Mouse (Mus musculus) cerebellum, adult 11-12 months (tissue): ENCODE data around the gene Plcb4.
A peak's percentile ranks its signal among the peaks of the same experiment; 100 is the strongest.
"Not testable (repeated sequence)": the region's sequence is repeated elsewhere in the genome, so short reads cannot be mapped to it uniquely, and the experiment has no call there.

ENCODE experiments used
- DNase-seq: peaks from one replicate; pipeline ENCODE4 v3.0.0; 2022

The Plcb4 gene

GRCm38 (mm10) chr2:135898025-135898424, 239.2 kb downstream of the Plcb4 start:
- no peak for DNase-seq

GRCm38 (mm10) chr2:135899931-135900330, 241.1 kb downstream of the Plcb4 start:
- not testable (repeated sequence) for DNase-seq

GRCm38 (mm10) chr2:135901015-135901414, 242.2 kb downstream of the Plcb4 start:
- no peak for DNase-seq

- DNase-seq, result no peak
These were observed 245.5 kb downstream of the Plcb4 start for GRCm38 (mm10) chr2:135904262-135904661.

GRCm38 (mm10) chr2:135904791-135905190, 246.0 kb downstream of the Plcb4 start:
- no peak for DNase-seq

DNA sequence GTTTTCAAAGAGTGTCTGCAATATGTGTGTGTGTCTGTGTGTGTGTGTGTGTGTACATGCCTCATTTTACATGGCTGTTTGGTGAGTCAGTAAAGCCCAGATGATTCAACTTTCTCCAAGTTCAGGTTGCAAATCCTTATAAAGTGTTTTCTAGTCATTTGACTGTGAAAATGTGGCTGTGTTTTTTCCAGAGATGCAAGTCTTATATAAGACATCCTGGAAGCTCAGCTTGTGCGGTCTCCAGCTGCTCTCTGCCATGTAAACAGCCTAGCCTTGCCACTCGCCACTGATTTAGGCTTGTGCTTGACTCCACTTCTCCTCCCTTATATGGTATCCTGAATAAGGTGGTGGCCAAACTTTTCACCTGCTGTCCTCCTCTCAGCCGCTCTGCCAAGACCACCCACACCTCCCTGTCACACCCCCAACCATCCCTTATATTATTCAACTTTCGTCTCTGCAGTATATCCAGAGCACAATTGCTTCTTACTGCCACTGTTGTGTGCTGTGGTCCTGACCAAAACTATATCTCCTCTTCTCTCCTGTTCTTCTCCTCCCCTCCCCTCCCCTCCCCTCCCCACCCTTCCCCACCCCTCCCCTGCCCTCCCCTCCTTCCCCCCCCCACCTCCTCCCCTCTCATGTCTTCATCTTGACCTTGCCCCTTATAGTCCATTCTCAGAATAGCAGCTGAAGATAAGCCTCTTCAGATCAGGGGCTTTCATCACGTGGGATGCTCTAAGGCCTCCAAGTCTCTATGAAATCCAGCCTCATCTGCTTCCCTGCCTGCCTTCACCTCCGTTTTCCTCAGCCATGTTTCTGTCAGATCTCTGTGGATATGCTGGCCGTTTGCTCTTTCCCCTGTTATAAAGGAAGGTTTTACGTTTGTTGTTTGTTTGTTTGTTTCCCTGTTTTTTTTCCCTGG, 255.8 kb downstream of the Plcb4 start:
- peak; percentile 51 for DNase-seq

GRCm38 (mm10) chr2:135915928-135916327, 257.1 kb downstream of the Plcb4 start:
- DNase-seq, result no peak

DNA sequence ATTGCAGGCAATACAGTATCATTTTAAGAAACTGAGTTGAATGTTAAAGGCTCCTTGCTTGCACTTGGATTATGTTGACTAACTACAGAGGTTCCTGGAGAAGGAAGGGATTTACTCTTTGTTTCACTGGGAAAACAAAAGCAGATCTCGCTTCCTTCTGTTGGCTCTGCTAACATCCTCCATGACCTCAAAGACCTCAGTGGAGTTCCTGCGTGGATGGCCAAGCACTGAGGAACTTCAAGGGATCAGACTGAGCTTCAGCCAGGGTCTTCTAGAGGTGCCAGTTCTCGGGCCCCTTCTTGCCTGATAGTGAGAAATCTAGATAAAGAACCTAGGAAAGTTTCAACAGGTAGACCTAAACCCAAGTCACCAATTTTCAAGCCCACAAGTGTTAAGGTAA, 258.2 kb downstream of the Plcb4 start:
- no peak for DNase-seq

GRCm38 (mm10) chr2:135918116-135918515, 259.3 kb downstream of the Plcb4 start:
- no peak for DNase-seq

- no peak for DNase-seq
These were observed 260.8 kb downstream of the Plcb4 start for GRCm38 (mm10) chr2:135919641-135920040.

DNA sequence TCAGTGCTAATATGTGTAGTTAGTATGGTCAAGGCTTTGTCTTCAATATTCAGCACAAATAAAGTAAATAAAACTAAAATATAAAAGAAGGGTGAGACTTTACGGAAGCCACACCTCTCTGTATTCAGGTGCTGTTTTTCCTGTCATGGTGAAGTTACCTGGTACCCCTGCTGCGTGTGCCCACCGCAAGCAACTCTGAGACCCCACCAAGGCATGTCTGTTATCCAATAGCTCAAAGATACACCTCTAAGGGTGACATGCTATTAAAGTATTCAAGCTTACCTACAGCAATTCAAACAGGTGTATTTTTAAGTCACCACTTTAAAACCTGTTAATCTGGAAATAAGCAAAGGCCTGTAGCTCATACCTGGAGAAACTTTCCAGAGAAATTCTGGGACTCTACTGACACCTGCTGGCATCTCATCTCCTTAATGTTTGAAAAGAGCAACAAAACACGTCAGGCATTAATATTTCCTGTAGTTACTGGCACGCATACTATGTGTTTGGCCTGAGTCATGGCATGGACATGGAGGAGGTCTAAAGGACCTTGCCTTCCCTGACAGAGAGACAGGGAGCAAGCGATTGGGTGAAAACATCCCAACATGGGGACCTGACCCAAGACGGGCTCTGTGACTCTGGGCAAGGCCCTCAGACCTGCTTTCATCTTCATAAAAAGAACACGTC, 268.0 kb downstream of the Plcb4 start:
- DNase-seq, result peak; percentile 69

DNA sequence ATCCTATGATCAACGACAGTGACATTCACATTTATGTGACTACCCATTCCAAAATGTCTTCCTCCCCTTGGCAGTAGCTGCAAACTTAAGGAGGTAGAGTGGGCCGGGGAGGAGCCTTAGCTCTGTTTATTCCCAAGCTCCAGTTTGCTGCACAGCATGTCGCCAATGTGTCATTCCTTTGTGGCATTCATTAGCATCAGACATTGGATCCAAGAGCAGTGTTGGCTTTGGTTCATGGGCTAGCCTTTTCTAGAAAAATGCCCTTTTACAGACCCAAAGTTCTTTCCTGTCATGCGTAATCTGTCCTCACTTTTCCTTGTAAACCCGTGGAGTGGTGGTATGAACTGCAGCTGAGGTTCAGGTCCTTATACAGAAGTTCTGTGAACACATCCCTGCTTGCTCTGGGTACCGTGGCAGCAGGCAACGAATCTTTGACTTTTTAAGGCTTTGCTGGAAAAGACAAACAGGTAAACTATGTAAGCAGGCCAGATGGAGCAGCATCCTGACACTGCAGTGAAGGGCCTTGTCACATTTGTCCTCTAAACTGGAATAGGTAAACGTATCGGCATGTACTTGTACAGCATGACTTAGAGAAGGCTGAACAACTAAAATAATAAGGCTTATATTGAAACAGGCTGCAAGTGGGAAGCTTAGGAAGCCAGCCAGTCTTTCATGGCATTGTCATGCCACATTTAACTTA, 270.4 kb downstream of the Plcb4 start:
- DNase-seq, result peak; percentile 81

- no peak for DNase-seq
These were observed 271.9 kb downstream of the Plcb4 start for GRCm38 (mm10) chr2:135930696-135931095.

- no peak for DNase-seq
These were observed 273.8 kb downstream of the Plcb4 start for GRCm38 (mm10) chr2:135932569-135932968.

GRCm38 (mm10) chr2:135936376-135936775, 277.6 kb downstream of the Plcb4 start:
- DNase-seq, result peak; percentile 40

DNA sequence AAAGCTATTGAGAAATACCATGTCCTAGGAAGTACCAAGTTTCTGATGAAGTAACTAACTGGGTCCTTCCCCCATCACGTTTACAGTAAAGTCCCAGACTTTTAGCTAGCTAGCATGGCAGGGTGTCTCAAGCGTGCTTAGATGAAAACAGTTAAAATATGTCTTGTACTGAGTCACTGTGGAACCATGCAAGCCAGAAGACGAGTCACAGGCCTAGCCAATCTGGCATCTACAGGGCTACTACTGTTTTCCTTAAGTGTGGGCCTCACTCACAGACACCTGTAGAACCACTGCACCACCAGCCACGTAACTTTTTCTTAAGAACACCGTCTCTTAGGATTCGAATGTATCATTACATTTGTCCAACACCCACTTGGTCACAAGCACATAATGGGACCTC, 278.8 kb downstream of the Plcb4 start:
- DNase-seq, result no peak

DNA sequence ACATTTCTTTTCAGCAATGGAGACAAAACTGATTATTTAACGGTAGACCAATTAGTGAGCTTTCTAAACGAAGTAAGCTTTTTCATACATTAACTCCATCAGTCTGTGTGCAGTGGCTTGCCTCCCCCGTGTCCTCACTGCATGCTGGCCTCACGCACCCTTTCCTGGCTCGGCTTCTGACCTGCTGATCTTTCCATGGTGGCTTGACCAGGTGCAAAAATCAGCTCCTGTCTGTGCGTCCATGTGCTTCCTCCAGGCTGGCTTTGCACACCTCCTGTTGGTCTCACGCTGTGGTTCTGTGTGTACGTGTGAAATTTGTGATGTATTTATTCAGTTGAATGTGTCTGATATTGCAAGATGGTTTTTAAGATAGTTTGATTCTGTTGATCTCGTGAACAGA, 281.1 kb downstream of the Plcb4 start:
- peak; percentile 74 for DNase-seq

GRCm38 (mm10) chr2:135947839-135948238, 289.0 kb downstream of the Plcb4 start:
- peak; percentile 39 for DNase-seq

- DNase-seq, result no peak
These were observed 296.1 kb downstream of the Plcb4 start for GRCm38 (mm10) chr2:135954760-135955548.

DNA sequence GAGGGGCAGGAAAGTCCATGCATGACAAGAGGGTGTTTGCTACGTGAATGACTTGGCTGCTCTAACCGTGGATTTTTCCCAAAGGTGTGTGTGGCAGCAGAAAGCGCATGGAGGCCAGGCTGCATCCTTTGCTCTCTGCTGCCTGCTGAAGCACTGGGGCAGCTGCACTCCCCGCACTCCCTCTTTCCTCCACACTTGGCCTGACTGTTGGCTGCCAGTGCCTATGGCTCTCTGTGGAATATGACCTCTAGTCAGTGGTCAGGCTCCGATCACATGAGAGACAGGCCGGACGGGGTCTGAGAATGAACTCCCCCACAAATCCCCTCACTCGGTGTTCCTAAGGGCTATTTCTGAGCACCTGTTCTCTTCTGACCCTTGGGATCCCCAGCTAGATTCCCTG, 297.0 kb downstream of the Plcb4 start:
- DNase-seq, result no peak

DNA sequence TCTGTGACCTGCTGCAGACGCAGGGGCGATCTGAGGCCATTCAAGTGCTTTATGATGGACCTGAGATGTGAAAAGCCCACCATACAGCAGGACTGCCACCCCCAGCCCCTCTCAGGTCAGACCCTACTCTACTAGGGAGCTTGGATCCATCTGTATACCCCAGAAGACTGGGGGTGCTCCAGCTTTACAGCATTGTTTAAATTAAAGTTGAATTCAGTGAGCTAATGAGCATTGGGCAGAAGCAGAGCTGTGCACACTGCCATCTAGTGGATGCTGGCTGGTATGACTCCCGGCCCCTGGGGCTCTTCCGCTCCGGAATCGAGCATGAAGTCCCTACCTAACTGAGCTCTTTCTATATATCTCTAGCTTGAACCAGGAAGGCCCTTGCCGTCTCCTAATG, 298.9 kb downstream of the Plcb4 start:
- peak; percentile 52 for DNase-seq

GRCm38 (mm10) chr2:135958453-135958852, 299.6 kb downstream of the Plcb4 start:
- DNase-seq, result no peak

DNA sequence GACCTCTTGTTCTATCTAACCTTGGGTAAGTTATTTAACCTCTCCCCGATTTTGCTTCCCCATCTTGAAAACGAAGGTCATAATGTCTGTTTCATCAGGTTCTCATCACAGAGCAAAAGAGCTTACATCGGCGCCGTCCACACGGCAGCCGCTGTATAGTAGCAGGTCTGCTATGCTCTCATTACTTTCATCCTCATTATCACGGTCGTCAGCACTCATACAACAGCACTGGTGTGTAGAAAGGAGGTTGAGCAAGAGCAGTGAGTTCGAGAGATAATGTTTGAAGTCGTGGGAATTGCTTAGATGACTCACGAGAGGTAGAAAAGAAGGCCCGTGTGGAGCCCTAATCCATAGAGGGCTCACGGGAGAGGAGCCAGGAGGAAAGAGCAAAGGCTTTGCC, 304.3 kb downstream of the Plcb4 start:
- no peak for DNase-seq
